Mouse (Mus musculus) C2C12 (cell line): Measurements from ENCODE around the gene Galr3. TPM values are rescaled to one million over a fixed set of nuclear protein-coding genes. Genes with fewer than 3 reads are reported as not detected.

ENCODE experiments used
- H3K27me3 ChIP-seq: one replicate; pipeline ENCODE4 v1.6.1; 2011; ENCODE audit not compliant: control insufficient read depth, insufficient read depth, insufficient read length
- H3K36me3 ChIP-seq: one replicate; pipeline ENCODE4 v1.6.1; 2011; ENCODE audit not compliant: control insufficient read depth, insufficient read depth
- H3K4me3 ChIP-seq: one replicate; pipeline ENCODE4 v1.5.1; 2011; ENCODE audit warnings: mild to moderate bottlenecking, control low read depth; ENCODE audit not compliant: poor library complexity, insufficient read depth, severe bottlenecking
- H3K79me2 ChIP-seq: one replicate; pipeline ENCODE4 v1.6.1; 2011; ENCODE audit not compliant: control insufficient read depth, insufficient read depth
- H3K79me3 ChIP-seq: one replicate; pipeline ENCODE4 v1.6.1; 2011; ENCODE audit warnings: low read depth, control low read depth
- H3ac ChIP-seq: one replicate; pipeline ENCODE3; 2011; ENCODE audit warnings: low read depth; ENCODE audit not compliant: control insufficient read depth, insufficient read length
- CEBPB ChIP-seq: IDR thresholded peaks from one replicate; pipeline ENCODE4 v1.6.1; 2011; ENCODE audit warnings: low read depth, mild to moderate bottlenecking, control low read depth, moderate library complexity
- CTCF ChIP-seq: IDR thresholded peaks from one replicate; pipeline ENCODE4 v1.5.1; 2011; ENCODE audit not compliant: control insufficient read depth, insufficient read depth, insufficient read length
- FOSL1 ChIP-seq: IDR thresholded peaks from one replicate; pipeline ENCODE4 v1.8.0; 2011; ENCODE audit warnings: mild to moderate bottlenecking, low read length; ENCODE audit not compliant: poor library complexity, insufficient read depth, severe bottlenecking
- MAX ChIP-seq: IDR thresholded peaks from one replicate; pipeline ENCODE4 v1.6.1; 2011; ENCODE audit warnings: mild to moderate bottlenecking, control low read depth
- MYOD1 ChIP-seq: IDR thresholded peaks from one replicate; pipeline ENCODE4 v1.6.1; 2011; ENCODE audit warnings: low read depth; ENCODE audit not compliant: control insufficient read depth, insufficient read length
- MYOG ChIP-seq: IDR thresholded peaks from one replicate; pipeline ENCODE4 v1.6.1; 2011; ENCODE audit not compliant: control insufficient read depth, insufficient read length; ENCODE audit errors: extremely low read depth
- USF1 ChIP-seq: IDR thresholded peaks from one replicate; pipeline ENCODE4 v1.6.1; 2011; ENCODE audit warnings: low read depth, mild to moderate bottlenecking, control low read depth, moderate library complexity
- polyA plus RNA-seq: library from polyadenylated mRNA; unstranded; fragments of >200 nt; fragmentation: generic; extraction: Trizol; gene quantifications from one replicate; pipeline ENCODE4 v1.2.1, GENCODE M21; 2012; ENCODE audit warnings: missing spikeins

The Galr3 gene
- polyA plus RNA-seq, 1 experiment = not detected

DNA sequence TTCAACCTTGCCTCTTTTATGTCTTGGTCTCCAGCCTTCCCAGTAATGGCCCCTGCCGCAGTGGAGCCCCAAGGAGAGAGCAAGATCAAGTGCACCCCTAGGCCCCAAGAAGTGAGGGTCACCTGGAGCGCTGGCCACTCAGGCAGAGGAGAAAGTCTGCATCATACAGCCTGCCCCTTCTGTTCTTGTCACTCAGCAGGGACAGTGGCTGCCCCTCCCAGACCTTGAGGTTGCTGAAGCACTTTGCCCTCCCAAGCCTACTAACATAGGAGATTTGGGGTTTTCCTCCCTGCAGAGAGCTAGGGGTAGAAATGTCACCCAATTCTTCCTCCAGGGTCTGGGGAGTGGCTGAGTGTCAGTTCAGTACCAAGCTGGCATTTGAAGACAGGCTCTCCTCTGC lies 10.7 kb downstream of the Galr3 start:
- Histone ChIP-seq H3K79me2 (no peaks in the 10 kb centered on the region), H3K4me3 (no peak overlapping the region), H3K27me3 (peaks cover 5% of the 10 kb centered on the region), H3K36me3 (peaks cover 47% of the 10 kb centered on the region), H3K79me3 (no peaks in the 10 kb centered on the region), H3ac (no peak overlapping the region)
- TF ChIP-seq USF1 = no peak
- TF ChIP-seq MAX = no peak
- TF ChIP-seq CTCF = no peak
- no peak for TF ChIP-seq FOSL1
- TF ChIP-seq MYOG = no peak
- no peak for TF ChIP-seq MYOD1
- no peak for TF ChIP-seq CEBPB

- Histone ChIP-seq H3K4me3 (no peak overlapping the region), H3K27me3 (no peaks in the 10 kb centered on the region), H3K79me2 (peaks cover 9% of the 10 kb centered on the region), H3ac (no peak overlapping the region), H3K79me3 (peaks cover 3% of the 10 kb centered on the region), H3K36me3 (peaks cover 83% of the 10 kb centered on the region)
- TF ChIP-seq CTCF = no peak
- TF ChIP-seq MYOG = no peak
- no peak for TF ChIP-seq CEBPB
- TF ChIP-seq MAX = no peak
- no peak for TF ChIP-seq USF1
- TF ChIP-seq MYOD1 = no peak
- no peak for TF ChIP-seq FOSL1
Observed at GRCm38 (mm10) chr15:79056601-79057000, 14.9 kb downstream of the Galr3 start.

DNA sequence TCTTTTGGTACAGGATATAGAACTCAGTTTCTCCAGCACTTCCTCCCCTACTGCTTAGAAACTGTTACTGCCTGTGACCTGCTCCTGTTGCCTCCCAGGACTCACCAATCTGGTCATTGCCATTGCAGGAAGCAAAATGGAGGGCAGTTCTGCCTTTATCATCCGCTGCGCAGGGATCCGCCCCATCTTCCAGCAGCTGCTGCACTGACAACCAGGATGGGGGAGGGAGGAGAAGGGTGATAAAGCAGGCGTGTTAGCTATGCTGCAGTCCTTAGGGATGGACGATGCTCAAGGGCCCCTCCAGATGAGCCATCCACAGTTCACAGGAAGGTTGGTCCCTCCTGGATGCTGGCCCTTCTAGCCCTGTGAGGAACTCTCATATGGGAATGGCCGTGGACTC lies 16.2 kb downstream of the Galr3 start:
- Histone ChIP-seq H3K4me3 (no peak overlapping the region), H3K79me3 (peaks cover 8% of the 10 kb centered on the region), H3K36me3 (peaks cover 79% of the 10 kb centered on the region), H3K79me2 (peaks cover 20% of the 10 kb centered on the region), H3ac (no peak overlapping the region), H3K27me3 (no peaks in the 10 kb centered on the region)
- TF ChIP-seq USF1 (no peak), MYOG (no peak), MYOD1 (no peak), CEBPB (no peak), MAX (no peak), FOSL1 (no peak), CTCF (no peak)

DNA sequence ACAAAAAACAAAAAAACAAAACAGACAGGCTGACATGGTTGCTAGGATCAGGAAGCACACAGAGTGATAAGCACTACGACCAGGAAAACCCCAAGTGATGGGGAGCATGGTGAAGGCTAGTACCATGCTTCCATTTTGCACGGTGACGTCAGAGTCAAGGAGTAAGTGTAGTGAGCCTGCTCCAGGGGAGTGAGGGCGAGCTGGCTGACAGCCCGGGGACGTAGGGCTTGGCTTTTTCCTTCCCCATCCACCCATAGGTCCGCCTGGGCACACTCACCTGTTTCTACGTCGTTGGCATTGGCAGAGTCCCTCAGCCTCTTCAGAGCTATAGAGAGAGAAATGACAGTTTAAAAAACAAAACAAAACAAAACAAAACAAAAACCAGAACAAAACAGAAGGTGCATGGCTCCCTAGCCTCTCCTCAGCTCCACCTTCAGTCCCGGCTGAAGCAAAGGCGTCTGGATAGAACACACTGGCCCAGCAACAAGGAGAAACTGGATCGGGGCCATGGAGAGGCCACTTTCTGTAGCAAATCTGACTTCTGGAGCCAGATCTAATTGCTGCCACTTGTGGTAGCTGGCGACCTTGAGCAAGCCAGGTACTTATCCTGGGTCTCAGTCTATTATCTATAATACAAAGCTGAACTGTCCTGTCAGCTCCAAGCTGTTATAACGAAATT lies 19.3 kb downstream of the Galr3 start:
- Histone ChIP-seq H3K79me3 (peaks cover 8% of the 10 kb centered on the region), H3K4me3 (no peak overlapping the region), H3K27me3 (no peaks in the 10 kb centered on the region), H3ac (no peak overlapping the region), H3K79me2 (peaks cover 20% of the 10 kb centered on the region), H3K36me3 (peaks cover 49% of the 10 kb centered on the region)
- TF ChIP-seq MYOD1 (no peak), FOSL1 (no peak), MAX (no peak), MYOG (no peak), CTCF (no peak), USF1 (no peak), CEBPB (no peak)

DNA sequence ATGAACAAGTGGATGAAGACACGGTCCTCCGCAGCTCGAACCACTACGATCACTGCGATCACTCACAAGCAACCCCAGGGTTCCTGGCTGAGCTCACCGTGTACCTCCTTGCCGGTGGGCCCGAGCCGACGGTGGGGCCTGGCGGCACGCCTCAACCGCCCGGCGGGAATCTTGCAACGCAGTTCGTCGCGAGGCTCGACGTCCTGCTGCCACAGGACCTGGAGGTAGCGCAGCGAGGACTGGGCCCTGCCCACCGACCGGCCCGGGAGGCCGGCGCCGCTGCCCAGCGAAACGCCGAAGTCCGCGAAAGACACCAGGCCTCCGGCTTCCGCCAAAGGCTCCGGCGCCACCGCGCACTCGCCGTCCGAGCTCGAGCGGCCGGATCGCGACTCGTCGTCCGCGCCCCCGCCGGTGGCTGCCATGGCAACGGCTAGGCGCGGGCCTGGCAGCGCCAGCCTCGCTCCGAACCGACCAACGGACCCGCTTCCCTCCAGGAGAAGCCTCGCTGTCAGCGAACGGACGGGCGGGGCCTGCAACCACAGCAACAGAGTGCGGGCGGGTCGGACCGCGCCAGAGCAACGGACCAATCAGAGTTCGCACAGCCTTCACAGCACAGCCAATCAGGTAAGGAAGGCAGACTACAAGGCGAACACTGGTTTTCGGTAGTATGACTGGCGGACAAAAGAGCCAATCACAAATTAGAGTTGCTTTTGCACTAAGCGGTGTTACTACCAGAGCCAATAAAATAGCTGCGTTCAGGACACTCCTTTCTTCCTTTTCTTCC lies 20.9 kb downstream of the Galr3 start, which contains the start of gene Ankrd54:
Ankrd54 (minus strand) TSS at position 518 of the 784 bp plus-strand sequence.
- H3K79me2 ChIP-seq = peaks cover 20% of the 10 kb centered on the region
- no peaks in the 10 kb centered on the region for H3K27me3 ChIP-seq
- H3ac ChIP-seq = peak within 1 kb of the TSS; percentile 51
- H3K36me3 ChIP-seq = peaks cover 34% of the 10 kb centered on the region
- peak; percentile 60 for TF ChIP-seq MAX
- no peak for TF ChIP-seq FOSL1
- H3K79me3 ChIP-seq = peaks cover 8% of the 10 kb centered on the region
- peak within 1 kb of the TSS; percentile 89 for H3K4me3 ChIP-seq
